Mouse (Mus musculus) small intestine, adult 2 months (tissue): ENCODE results near the gene Chst11.

Experiments
- CTCF ChIP-seq: fragments of 200-500 bp; IDR thresholded peaks from 2 replicates; pipeline ENCODE4 v1.5.1; 2012; ENCODE audit warnings: low read depth, mild to moderate bottlenecking, control low read depth, inconsistent platforms, low read length, moderate library complexity, mixed read lengths; ENCODE audit not compliant: insufficient replicate concordance, insufficient read length; ENCODE audit errors: extremely low read depth
- POLR2A ChIP-seq: fragments of 200-500 bp; IDR thresholded peaks from 2 replicates; pipeline ENCODE4 v1.6.1; 2012; ENCODE audit warnings: low read depth, mild to moderate bottlenecking, control low read depth, inconsistent platforms, low read length, moderate library complexity

DNA sequence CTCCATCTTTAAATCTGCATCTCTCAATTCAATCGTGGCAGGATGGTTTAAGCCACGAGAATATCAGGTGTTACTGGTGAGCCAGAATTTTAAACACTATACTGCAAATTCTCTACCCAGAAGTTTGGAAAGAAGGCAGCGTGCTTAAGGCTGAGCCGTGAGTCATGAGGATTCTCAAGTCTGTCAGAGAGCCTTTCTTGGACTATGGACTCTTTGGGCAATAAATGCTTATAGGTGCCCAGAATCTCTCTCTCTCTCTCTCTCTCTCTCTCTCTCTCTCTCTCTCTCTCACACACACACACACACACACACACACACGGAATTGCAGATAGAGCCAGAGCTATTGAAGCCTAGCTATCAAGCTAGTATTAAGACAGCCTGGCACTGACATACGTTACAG is 49.5 kb upstream of the Chst11 start:
- no peak for TF ChIP-seq CTCF
- no peak for TF ChIP-seq POLR2A
